Mouse (Mus musculus): ENCODE data around the gene Srrm3.
A peak's percentile ranks its signal among the peaks of the same experiment; 100 is the strongest.

DNA sequence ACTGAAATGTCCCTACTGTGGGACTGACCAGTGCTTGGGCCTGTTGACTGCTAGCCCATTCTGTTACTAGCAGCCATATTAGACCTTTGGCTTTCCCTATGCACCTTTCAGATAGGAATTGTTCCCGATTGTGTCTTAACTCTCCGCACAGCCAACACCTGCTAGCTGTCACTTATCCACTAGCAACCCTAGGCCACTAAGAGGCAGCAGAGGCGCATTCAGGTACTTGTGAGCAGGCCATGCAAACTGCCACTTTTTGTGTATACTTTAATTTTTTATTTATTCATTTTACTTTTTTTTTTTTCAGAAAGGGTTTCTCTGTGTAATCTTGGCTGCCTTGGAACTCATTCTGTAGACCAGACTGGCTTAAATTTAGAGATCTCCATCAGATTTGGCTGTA, 94.0 kb downstream of the Srrm3 start:
- TF ChIP-seq CTCF (IDR thresholded peaks at IDR 0.05; ENCODE audit: low read depth, low read length) (0 out of 2 replicates have a peak, but pooled peaks have one; percentile 24), POLR2A (IDR thresholded peaks at IDR 0.05; ENCODE audit: extremely low read depth, insufficient read depth, low read length) (no peak)
